Comparison of ENCODE assay signal across 11 mouse cellular contexts in genomic region chr7:28781261-28781663, GRCm38 (mm10). TPM values are rescaled to one million over a fixed set of nuclear protein-coding genes. Genes with fewer than 3 reads are reported as not detected.
DNase-seq lines count a peak whose midpoint lies in the region; ATAC-seq and TF ChIP-seq lines count a peak whose summit lies in the region.
"Had no signal": no experiment of that assay in that cellular context is flagged by ENCODE, and none has a peak within 500 bp of the region (broad histone marks: within the 10 kb centered on the region; RNA-seq: fewer than 3 reads in every experiment).

No protein-coding gene starts in this region.

- no peak for TF ChIP-seq EP300 in lung, postnatal 0 days (IDR thresholded peaks at IDR 0.05)

- no peaks in the 10 kb centered on the region for H3K4me1 ChIP-seq in lung, postnatal 0 days (ENCODE audit: insufficient read depth, low read depth, low read length)

- no peak overlapping the region for H3K4me3 ChIP-seq in lung, postnatal 0 days (ENCODE audit: low read depth, low read length)
- H3K4me3 ChIP-seq: limb, embryonic 13.5 days had no signal

- no peaks in the 10 kb centered on the region for H3K27me3 ChIP-seq in lung, postnatal 0 days (replicated peaks; ENCODE audit: insufficient read depth, low read length)
- H3K27me3 ChIP-seq: limb, embryonic 13.5 days had no signal

- H3K9me3 ChIP-seq in lung, postnatal 0 days (ENCODE audit: low read length) = no peaks in the 10 kb centered on the region
- H3K9me3 ChIP-seq: limb, embryonic 13.5 days had no signal

- DNase-seq in frontal cortex, postnatal 10 days (ENCODE audit: low spot score in 2 of 2) = no peak
- peak; percentile 57 for DNase-seq in lung, postnatal 25 days (ENCODE audit: low spot score)
- no peak for DNase-seq in lung, postnatal 0 days (ENCODE audit: low spot score)
- peak; percentile 78 to 80 for DNase-seq in natural killer cell, adult 2 months (ENCODE audit: low spot score in 2 of 2)
- DNase-seq in thymus, postnatal 25 days = peak; percentile 86
- DNase-seq in ovary, postnatal 10 days (ENCODE audit: low spot score) = no peak
- DNase-seq: kidney, postnatal 14 days had no signal

- H3K9ac ChIP-seq in lung, postnatal 0 days (replicated peaks; ENCODE audit: low read depth) = no peak overlapping the region
- H3K9ac ChIP-seq: limb, embryonic 13.5 days had no signal

- no peak overlapping the region for H3K4me2 ChIP-seq in lung, postnatal 0 days (replicated peaks; ENCODE audit: low read depth, low read length)
- H3K4me2 ChIP-seq: limb, embryonic 13.5 days had no signal

- TF ChIP-seq CTCF in lung, postnatal 0 days (IDR thresholded peaks at IDR 0.05) = no peak

- 85% methylated on average over 8 of the region's 8 CpGs for WGBS in lung, postnatal 0 days

- H3K27ac ChIP-seq in lung, postnatal 0 days (ENCODE audit: low read length) = no peak overlapping the region
- H3K27ac ChIP-seq: limb, embryonic 13.5 days had no signal

- H3K36me3 ChIP-seq in lung, postnatal 0 days (ENCODE audit: insufficient read depth, low read length) = no peaks in the 10 kb centered on the region; the same call in none of the 2 replicates

- ATAC-seq in frontal cortex, adult (ENCODE audit: low TSS enrichment) = peak; percentile 17; the same call in 1 of the 2 replicates
- ATAC-seq in lung, postnatal 0 days = no peak
- no peak for ATAC-seq in erythroid progenitor cell, adult 5-6 weeks (replicated peaks; ENCODE audit: low FRiP score, poor library complexity, severe bottlenecking)

RNA-seq across cellular contexts. Expression of gene Rinl, which starts 7.5 kb away (rescaled TPM):
- polyA plus RNA-seq in lung, postnatal 0 days (2015; fragmentation: Nextera tagmentation; extraction: Ambion mirVana) = 10.2 and 12.9 TPM in 2 replicates
- 4.3 and 8.8 TPM in 2 replicates for total RNA-seq in erythroid progenitor cell, adult 5-6 weeks (2015; ENCODE audit: low replicate concordance)
- total RNA-seq in erythroid progenitor cell, adult 5-6 weeks (2017; ENCODE audit: low replicate concordance) = 5.4 and 19.4 TPM in 2 replicates

RNA-seq across cellular contexts. Expression of gene Nfkbib, which starts 13.9 kb away (rescaled TPM):
- 42.3 and 42.7 TPM in 2 replicates for polyA plus RNA-seq in lung, postnatal 0 days (2015; fragmentation: Nextera tagmentation; extraction: Ambion mirVana)
- 8.3 and 12.2 TPM in 2 replicates for total RNA-seq in erythroid progenitor cell, adult 5-6 weeks (2015; ENCODE audit: low replicate concordance)
- 4.8 and 5.5 TPM in 2 replicates for total RNA-seq in erythroid progenitor cell, adult 5-6 weeks (2017; ENCODE audit: low replicate concordance)

RNA-seq across cellular contexts. Expression of gene Sirt2, which starts 14.7 kb away (rescaled TPM):
- polyA plus RNA-seq in lung, postnatal 0 days (2015; fragmentation: Nextera tagmentation; extraction: Ambion mirVana) = 55.4 and 57.1 TPM in 2 replicates
- total RNA-seq in erythroid progenitor cell, adult 5-6 weeks (2015; ENCODE audit: low replicate concordance) = 38.9 and 40.2 TPM in 2 replicates
- 3.6 and 14.5 TPM in 2 replicates for total RNA-seq in erythroid progenitor cell, adult 5-6 weeks (2017; ENCODE audit: low replicate concordance)

RNA-seq across cellular contexts. Expression of gene Ccer2, which starts 25.3 kb away (rescaled TPM):
- not detected in 2 replicates for polyA plus RNA-seq in lung, postnatal 0 days (2015; fragmentation: Nextera tagmentation; extraction: Ambion mirVana)
- not detected in 2 replicates for total RNA-seq in erythroid progenitor cell, adult 5-6 weeks (2015; ENCODE audit: low replicate concordance)
- not detected in 2 replicates for total RNA-seq in erythroid progenitor cell, adult 5-6 weeks (2017; ENCODE audit: low replicate concordance)
- polyA plus RNA-seq: gonadal fat pad, adult 2 months; limb, embryonic 13.5 days had no signal

RNA-seq across cellular contexts. Expression of gene Hnrnpl, which starts 27.1 kb away (rescaled TPM):
- 151 and 154 TPM in 2 replicates for polyA plus RNA-seq in lung, postnatal 0 days (2015; fragmentation: Nextera tagmentation; extraction: Ambion mirVana)
- 215 and 258 TPM in 2 replicates for total RNA-seq in erythroid progenitor cell, adult 5-6 weeks (2015; ENCODE audit: low replicate concordance)
- 202 and 252 TPM in 2 replicates for total RNA-seq in erythroid progenitor cell, adult 5-6 weeks (2017; ENCODE audit: low replicate concordance)

Comparison
In these comparisons a context has a peak if more than half of its experiments do, and no peak if none do; other contexts are left out.
1. DNase-seq: peak in lung, postnatal 25 days (single experiment), natural killer cell, adult 2 months (2 of 2) and thymus, postnatal 25 days (single experiment); none in frontal cortex, postnatal 10 days (0 of 2), lung, postnatal 0 days (single experiment) and ovary, postnatal 10 days (single experiment).